Mouse (Mus musculus) left cerebral cortex, postnatal 4 days (tissue): ENCODE measurements around the gene Rfx2. TPM values are rescaled to one million over a fixed set of nuclear protein-coding genes. Genes with fewer than 3 reads are reported as not detected.

Experiments used
- DNase-seq: peaks from one replicate; pipeline ENCODE4 v3.0.0-alpha.2; 2022
- intact Hi-C: fragments of 180-260 bp; cut with DNase I; formaldehyde crosslinking; loops from one replicate; pipeline ENCODE4 v1.15.1; 2025
- total RNA-seq, 2 experiments: library from RNA; stranded (reverse); gene quantifications; 2 replicates each; pipeline ENCODE4 v1.2.3; 2021

Rfx2 gene
- total RNA-seq, 2 experiments from 2014 or later: 2.4 to 3.4 TPM

GRCm38 (mm10) chr17:56836336-56836735, 5.5 kb upstream of the Rfx2 start:
- no peak for DNase-seq
- intact Hi-C loops: no loop called here

- no peak for DNase-seq
- intact Hi-C loops: no loop called here
Measured at GRCm38 (mm10) chr17:56833381-56833780, 2.6 kb upstream of the Rfx2 start.

GRCm38 (mm10) chr17:56832918-56833317, 2.1 kb upstream of the Rfx2 start:
- no peak for DNase-seq
- intact Hi-C loops: no loop called here

DNA sequence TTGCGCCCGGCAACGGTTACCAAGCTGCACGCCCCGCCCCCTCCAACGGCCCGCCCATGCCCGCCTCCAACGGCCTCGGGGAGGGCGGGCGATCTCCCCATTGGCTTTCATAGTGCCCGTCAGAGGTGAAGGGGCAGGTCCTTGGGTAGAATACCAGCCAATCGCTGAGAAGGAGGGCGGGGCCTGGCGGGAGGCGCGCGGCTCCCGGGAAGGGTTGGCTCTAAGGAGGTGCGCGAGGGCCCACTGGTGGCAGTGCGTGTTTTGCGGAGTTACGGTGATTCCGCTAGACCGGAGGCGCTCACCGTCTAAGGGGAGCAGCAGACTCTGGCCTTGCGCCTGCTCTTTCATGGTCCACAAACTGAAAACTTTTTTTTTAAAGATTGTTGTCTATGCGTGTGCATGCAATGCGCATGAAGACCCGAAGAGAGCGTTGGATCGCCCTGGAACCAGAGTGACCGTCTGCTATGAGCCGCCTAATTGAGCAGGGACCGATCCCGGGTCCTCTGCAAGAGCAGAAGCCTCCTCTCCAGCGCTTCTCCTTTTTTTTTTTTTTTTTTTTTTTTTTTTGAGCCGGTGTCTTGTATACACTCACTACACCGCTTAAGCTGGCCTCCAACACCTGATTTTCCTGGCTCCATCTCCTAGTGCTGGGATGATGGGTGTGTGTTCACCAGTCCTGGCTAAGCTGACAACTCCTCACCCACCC, 451 bp upstream of the Rfx2 start:
- DNase-seq: peak; percentile 100
- intact Hi-C loops: no loop called here

DNA sequence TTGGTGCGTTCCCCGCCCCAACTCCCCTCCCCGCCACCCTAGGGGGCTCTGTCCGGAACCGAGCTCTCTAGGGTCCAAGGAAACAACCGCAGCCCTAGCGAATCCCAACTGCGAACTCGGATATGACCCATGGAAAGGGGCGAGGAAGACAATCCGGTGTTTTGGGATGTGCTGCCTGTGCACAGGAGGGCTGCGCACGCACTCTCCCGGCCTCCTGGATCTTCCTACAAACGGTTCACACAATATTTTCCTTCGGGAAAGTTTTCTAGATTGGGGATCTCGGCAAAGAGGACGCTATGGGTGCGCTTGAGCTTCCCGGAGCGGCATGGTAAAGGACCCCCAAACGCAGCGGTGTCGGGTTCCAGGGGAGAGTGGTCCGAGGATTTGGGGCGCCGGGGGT, 1.0 kb downstream of the Rfx2 start:
- intact Hi-C loops: no loop called here
- no peak for DNase-seq

- no peak for DNase-seq
- intact Hi-C loops: no loop called here
Measured at GRCm38 (mm10) chr17:56829171-56829570, 1.6 kb downstream of the Rfx2 start.

DNA sequence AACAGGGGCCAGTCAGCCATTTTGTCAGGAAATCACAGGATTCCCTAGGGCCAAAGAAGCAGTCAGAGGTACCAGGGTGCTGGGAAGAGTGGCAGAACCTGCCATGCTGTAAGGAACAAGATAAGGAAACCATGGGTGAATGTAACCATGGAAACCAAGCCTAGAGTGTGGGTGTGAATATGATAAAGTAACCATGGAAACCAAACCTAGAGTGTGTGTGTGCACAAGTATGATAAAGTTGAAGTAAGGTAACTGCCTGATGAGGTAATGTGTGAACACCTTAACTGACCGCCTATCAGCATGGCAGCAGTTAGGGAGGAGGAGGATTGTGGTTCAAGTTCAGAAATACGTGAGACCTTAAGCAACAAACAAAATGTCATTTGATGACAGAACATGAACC, 4.1 kb downstream of the Rfx2 start:
- DNase-seq: no peak
- intact Hi-C loops: no loop called here

DNA sequence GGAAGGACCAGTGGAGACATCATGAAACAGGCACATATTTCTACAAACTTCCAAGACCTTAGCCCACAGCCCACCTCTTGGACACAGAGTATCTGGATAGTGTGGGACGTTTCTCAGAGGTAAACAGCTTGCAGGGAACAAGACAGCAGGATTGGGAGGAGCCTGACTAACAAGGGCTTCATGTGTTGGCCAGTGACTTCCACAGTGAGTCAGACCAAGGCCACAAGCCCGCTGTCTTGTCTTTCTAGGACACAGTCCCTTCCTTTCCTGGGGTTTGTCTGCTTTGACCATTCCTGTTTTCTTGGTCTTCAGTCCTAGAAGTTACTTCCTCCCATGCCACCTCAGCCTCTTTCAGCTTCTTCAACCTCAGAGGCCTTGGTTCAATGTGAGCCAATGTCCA, 7.5 kb downstream of the Rfx2 start:
- intact Hi-C loops: no loop called here
- no peak for DNase-seq

- intact Hi-C loops: no loop called here
- no peak for DNase-seq
Measured at GRCm38 (mm10) chr17:56822380-56822779, 8.4 kb downstream of the Rfx2 start.

- DNase-seq: no peak
- intact Hi-C loops: loop anchor here (10.0 kb wide), 1 partner anchor 425 kb away; the partner anchor contains the start of genes Gpr108 and Trip10
Measured at GRCm38 (mm10) chr17:56819694-56820111, 11.1 kb downstream of the Rfx2 start.

DNA sequence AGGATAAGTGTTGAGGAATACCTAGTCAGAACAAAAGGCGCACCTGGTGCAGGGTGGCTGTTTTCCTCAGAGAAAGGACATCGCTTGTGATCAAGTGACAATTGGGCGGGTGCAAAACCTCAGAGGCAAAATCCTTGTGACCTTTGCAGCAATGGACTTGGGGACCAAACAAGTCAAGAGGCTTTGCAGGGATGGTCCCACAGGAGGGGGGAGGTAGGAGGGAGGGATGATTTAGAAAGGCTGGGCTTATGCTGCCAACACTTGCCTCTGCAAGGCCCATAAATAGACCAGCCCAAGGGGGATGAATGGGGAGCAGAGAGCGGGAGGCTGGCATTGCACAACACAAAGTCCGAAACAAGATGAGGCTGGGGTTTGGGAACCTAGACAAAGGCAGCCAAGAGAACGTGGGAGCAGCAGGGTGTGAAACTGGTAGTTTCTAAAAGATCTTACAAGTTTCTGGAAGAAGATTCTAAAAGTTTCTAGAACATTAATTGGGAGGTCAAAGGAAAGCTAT, 11.7 kb downstream of the Rfx2 start:
- intact Hi-C loops: loop anchor here (10.0 kb wide), 1 partner anchor 426 kb away; the partner anchor contains the start of genes Gpr108 and Trip10
- no peak for DNase-seq

- intact Hi-C loops: loop anchor here (10.0 kb wide), 1 partner anchor 427 kb away; the partner anchor contains the start of genes Gpr108 and Trip10
- no peak for DNase-seq
Measured at GRCm38 (mm10) chr17:56818067-56818636, 12.7 kb downstream of the Rfx2 start.

- intact Hi-C loops: loop anchor here (10.0 kb wide), 1 partner anchor 430 kb away; the partner anchor contains the start of genes Gpr108 and Trip10
- DNase-seq: no peak
Measured at GRCm38 (mm10) chr17:56815057-56815345, 15.8 kb downstream of the Rfx2 start.

DNA sequence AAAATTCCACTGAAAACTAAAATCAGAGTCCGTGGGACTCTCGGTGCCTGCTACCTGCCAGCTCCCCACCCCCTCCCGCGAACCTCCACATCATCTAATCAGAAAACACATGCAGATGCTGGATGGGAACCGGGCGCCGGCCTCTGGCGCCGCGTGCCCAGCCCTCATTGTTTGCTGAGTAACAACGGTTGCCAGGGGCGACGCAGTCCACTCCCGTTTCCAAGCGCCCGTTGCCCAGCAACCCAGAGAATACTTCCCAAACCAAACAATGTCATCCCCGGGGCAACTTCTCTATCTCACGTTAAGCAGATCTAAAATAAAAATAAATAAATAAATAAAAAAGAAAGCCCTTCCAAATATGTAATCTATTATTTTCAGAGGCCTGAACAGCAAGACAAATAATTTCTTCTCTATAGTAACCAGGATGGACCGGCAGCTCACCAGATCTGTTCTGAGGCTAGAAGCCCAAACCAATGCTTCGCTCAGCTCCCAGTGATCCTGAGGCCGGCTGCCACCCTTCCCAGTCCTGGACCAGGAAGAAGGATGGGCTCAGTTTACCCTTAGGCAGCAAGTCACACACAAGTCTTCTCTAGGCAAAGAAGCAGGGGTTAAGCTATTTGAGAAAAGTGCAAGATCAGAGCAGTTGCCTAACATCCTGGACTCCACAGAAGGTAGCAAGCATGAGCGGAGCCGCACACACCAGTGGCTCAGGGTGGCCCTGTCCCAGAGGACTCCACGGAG, 16.3 kb downstream of the Rfx2 start:
- intact Hi-C loops: loop anchor here (10.0 kb wide), 1 partner anchor 430 kb away; the partner anchor contains the start of genes Gpr108 and Trip10
- DNase-seq: peak; percentile 83

DNA sequence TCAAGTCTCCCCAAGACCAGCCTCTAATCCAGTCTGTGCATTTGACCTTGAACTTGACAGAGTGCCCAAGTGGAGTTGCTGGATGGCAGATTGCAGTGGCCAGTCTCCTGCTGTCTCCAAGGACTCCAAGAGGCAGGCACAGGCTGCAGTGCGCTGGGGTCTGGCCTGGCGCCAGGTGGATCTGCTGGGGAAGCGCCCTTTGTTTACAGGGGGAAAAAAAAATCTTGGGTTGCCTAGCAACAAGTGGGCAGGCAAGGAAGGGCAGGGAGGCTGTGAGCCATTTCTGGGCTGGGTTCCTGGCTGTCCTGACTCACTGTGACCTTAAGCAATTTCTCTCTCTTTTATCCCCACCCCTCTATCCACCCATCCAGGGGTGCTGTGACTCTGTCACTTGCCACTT, 20.6 kb downstream of the Rfx2 start:
- intact Hi-C loops: loop anchor here (10.0 kb wide), 1 partner anchor 435 kb away; the partner anchor contains the start of genes Gpr108 and Trip10

DNA sequence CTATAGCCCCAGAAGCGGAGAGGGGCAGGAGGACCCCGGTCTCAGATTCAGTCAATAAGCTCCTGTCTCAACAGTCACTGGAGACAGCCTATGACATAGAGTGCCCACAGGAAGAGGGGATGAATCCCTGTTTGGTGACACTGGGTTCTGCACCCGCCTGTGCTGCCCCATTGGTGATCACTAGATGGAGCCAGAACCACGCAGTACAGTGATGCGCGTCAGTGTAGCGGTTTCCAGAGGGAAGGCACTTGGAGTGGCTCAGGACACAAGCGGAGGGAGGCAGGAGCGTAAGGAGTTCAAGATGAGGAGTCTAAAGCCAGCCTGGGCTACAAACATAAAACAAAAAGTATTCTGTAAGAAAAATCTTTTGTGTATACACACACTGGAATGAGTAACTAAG, 22.3 kb downstream of the Rfx2 start:
- intact Hi-C loops: loop anchor here (10.0 kb wide), 1 partner anchor 526 kb away; no protein-coding TSS in a partner anchor
- DNase-seq: peak; percentile 82

More for the DNA sequence above, 20.6 kb downstream of the Rfx2 start:
- peak; percentile 99 for DNase-seq

DNA sequence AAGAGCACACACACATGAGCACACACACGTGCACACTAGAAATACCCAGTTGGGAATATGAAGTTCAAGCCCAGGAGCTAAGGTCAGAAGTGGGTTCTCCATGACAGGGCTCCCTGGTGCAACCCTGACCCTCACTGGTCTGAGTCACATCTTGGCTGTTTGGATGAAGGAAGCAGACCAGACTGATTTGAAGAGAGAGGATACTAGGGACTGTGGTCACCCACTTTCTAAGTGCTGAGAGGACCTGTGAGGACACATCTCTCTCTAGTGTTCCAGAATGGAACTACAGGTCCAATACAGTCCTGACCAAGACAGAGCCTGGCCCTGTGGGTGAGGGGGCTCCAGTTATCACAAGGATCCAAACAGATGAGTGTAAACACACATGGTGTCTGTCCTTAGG, 25.0 kb downstream of the Rfx2 start:
- DNase-seq: no peak
- intact Hi-C loops: loop anchor here (10.0 kb wide), 1 partner anchor 529 kb away; no protein-coding TSS in a partner anchor

DNA sequence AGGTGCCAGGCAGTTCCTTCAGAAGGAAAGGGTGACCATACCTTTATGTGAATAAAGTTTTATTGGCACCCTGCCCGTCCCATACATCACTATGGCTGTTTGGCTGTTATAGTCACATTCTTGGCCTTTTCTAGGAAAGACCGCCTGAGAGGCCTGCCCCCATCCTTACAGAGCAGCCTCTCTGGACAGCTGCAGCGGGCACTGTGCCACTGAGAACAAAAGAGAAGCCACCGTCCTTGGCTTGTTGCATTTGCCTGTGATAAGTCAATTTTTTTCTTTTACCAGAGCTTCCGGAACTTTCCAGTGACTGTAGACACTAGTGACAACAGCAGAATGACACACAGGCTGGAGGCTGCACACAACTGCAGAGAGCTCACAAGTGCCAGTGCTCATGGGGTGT, 25.9 kb downstream of the Rfx2 start:
- DNase-seq: peak; percentile 53
- intact Hi-C loops: loop anchor here (10.0 kb wide), 1 partner anchor 530 kb away; no protein-coding TSS in a partner anchor

DNA sequence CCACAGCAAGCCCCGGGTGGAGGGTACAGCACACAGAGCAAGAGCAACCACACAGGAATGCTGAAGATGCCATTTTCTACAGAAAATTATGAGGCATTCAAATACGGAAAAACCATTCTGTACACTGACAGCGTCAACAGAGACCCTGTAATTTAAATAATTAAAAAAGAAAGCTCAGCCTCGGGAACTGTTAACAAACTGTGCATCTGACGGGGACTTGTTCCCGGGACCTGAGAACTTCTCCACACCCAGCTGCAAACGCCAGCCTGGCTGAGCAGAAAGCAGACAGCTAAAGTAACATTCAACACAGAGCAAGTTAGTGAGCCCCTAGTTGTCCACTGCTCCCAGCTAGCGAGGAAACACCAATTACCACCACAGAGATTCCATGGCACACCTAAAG, 28.7 kb downstream of the Rfx2 start:
- DNase-seq: no peak
- intact Hi-C loops: loop anchor here (10.0 kb wide), 1 partner anchor 533 kb away; no protein-coding TSS in a partner anchor

DNA sequence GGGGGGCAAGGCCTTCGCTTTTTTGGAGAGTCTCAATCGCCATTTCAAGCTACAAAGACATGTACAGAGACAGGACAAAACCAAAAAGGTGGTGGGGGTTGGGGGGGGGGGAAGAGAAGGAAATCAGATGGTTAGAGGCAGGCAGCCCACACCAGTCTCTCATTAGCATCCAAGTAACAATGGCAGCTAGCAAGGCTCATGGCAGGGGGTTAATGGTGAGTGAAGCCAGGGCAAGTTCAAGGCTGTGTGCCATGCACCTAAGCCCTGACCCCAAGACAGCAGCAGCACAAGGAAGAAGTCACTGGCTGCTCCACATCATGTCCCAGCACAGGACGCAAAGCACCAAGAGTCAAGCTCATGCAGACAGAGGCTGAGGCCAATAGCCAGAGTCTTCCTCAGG, 31.5 kb downstream of the Rfx2 start:
- DNase-seq: no peak
- intact Hi-C loops: no loop called here
